Mouse (Mus musculus) limb, embryonic 14.5 days (tissue): ENCODE measurements at regions not wholly inside any gene's neighbourhood (a gene's known extent, or its start where the extent isn't known, plus 50 kb on each side); places are given as distances from the start of the nearest gene placed in this dataset.

Experiments used
- ATAC-seq: fragments of 200-750 bp; cut with Nextera tagmentation; 2 replicates; pipeline ENCODE4 v1.8.0; 2017; ENCODE audit warnings: low read depth, moderate number of reproducible peaks, moderate TSS enrichment; ENCODE audit not compliant: low FRiP score
- DNase-seq: peaks from one replicate; pipeline ENCODE4 v3.0.0-alpha.2; 2015; ENCODE audit warnings: low spot score
- H3K27ac ChIP-seq: fragments of 300-500 bp; sonication (generic); replicated peaks from 2 replicates; pipeline ENCODE4 v1.5.1; 2014; ENCODE audit warnings: low read depth, mild to moderate bottlenecking, low read length, moderate library complexity, mixed read lengths
- H3K27me3 ChIP-seq: fragments of 300-500 bp; sonication (generic); 2 replicates; pipeline ENCODE4 v1.6.1; 2014; ENCODE audit warnings: low read length, mixed read lengths; ENCODE audit not compliant: control insufficient read depth, insufficient read depth
- H3K36me3 ChIP-seq: fragments of 300-500 bp; sonication (generic); 2 replicates; pipeline ENCODE4 v1.6.1; 2014; ENCODE audit warnings: mild to moderate bottlenecking, low read length, moderate library complexity, mixed read lengths; ENCODE audit not compliant: control insufficient read depth, insufficient read depth
- H3K4me1 ChIP-seq: fragments of 300-500 bp; sonication (generic); 2 replicates; pipeline ENCODE4 v1.6.1; 2014; ENCODE audit warnings: antibody characterized with exemption, low read length, mixed read lengths; ENCODE audit not compliant: control insufficient read depth, insufficient read depth
- H3K4me2 ChIP-seq: fragments of 300-500 bp; sonication (generic); replicated peaks from 2 replicates; pipeline ENCODE4 v1.6.1; 2014; ENCODE audit warnings: low read depth, mild to moderate bottlenecking, low read length, moderate library complexity; ENCODE audit not compliant: severe bottlenecking
- H3K4me3 ChIP-seq: fragments of 300-500 bp; sonication (generic); replicated peaks from 2 replicates; pipeline ENCODE4 v1.5.1; 2014; ENCODE audit warnings: low read length
- H3K9ac ChIP-seq: fragments of 300-500 bp; sonication (generic); 2 replicates; pipeline ENCODE4 v1.6.1; 2014; ENCODE audit warnings: mild to moderate bottlenecking, low read depth, low read length, moderate library complexity; ENCODE audit not compliant: severe bottlenecking
- H3K9me3 ChIP-seq: fragments of 300-500 bp; sonication (generic); 2 replicates; pipeline ENCODE4 v1.6.1; 2016; ENCODE audit warnings: low read length; ENCODE audit not compliant: control insufficient read depth
- POLR2A ChIP-seq: fragments of 200-500 bp; IDR thresholded peaks from 2 replicates; pipeline ENCODE4 v1.8.0; 2012; ENCODE audit warnings: inconsistent platforms, mild to moderate bottlenecking, moderate library complexity, borderline replicate concordance; ENCODE audit not compliant: insufficient read depth, insufficient read length; ENCODE audit errors: extremely low read depth
- WGBS: fragments of 180-500 bp; shearing (Covaris S2); extraction: QIAGEN DNeasy Blood & Tissue Kit; methylation state at CpG from one replicate; pipeline ENCODE4 v1.1.7; 2014; 5-methylcytosine and 5-hydroxymethylcytosine counted together

DNA sequence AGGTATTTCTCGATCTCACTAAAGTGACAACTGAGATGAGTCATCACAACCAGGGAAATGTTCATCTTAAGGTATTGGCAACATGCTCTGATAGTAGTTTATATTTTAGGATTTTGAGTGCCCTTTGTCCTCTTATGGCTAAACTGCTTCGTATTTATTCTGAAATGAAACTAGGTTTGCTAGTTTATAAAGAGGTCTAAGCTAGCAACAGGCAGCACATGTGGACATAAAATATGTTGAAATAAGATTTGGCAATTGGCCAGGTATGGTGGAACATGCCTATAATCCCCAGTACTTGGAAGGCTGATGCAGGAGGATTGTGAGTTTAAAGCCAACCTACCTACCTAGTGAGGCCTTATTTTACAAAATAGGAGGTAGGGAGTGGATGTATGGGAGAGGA lies 263.8 kb upstream of the Id2 start:
- DNase-seq (no peak), ATAC-seq (no peak)
- Histone ChIP-seq H3K4me3 (no peak overlapping the region), H3K9me3 (no peaks in the 10 kb centered on the region), H3K9ac (no peak overlapping the region), H3K27me3 (no peaks in the 10 kb centered on the region), H3K36me3 (no peaks in the 10 kb centered on the region), H3K27ac (no peak overlapping the region), H3K4me2 (no peak overlapping the region), H3K4me1 (no peaks in the 10 kb centered on the region)
- WGBS: 97% methylated on average over 2 of the region's 2 CpGs
- no peak for TF ChIP-seq POLR2A

DNA sequence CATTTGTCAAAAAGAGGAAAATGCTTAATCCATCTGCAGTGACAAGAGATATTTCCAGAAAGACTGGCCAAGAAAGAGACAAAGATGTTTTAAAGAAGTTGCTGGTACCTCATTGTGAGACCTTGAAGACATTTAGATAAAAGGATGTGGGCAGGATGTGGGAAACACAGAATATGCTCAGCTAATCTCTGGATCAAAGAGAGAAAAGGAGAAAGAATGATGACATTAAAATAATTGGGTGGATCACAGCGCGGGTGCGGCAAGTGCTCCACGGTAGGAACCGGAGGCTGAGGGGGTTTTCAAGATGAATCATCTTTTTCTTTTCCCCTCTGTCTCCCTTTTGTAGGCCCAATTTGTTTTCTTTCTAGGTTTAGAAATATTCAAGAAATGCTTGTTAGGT lies 263.0 kb upstream of the Id2 start:
- no peaks in the 10 kb centered on the region for H3K4me1 ChIP-seq
- no peak overlapping the region for H3K4me2 ChIP-seq
- WGBS: 94% methylated on average over 5 of the region's 5 CpGs
- no peak overlapping the region for H3K9ac ChIP-seq
- no peak overlapping the region for H3K4me3 ChIP-seq
- no peaks in the 10 kb centered on the region for H3K9me3 ChIP-seq
- no peak for TF ChIP-seq POLR2A
- no peaks in the 10 kb centered on the region for H3K27me3 ChIP-seq
- no peak for DNase-seq
- H3K36me3 ChIP-seq: no peaks in the 10 kb centered on the region
- no peak for ATAC-seq
- no peak overlapping the region for H3K27ac ChIP-seq

- TF ChIP-seq POLR2A: no peak
- no peaks in the 10 kb centered on the region for H3K4me1 ChIP-seq
- no peak for DNase-seq
- H3K4me2 ChIP-seq: no peak overlapping the region
- ATAC-seq: no peak
- H3K9ac ChIP-seq: no peak overlapping the region
- H3K27ac ChIP-seq: no peak overlapping the region
- H3K27me3 ChIP-seq: no peaks in the 10 kb centered on the region
- H3K9me3 ChIP-seq: no peaks in the 10 kb centered on the region
- H3K4me3 ChIP-seq: no peak overlapping the region
- no peaks in the 10 kb centered on the region for H3K36me3 ChIP-seq
- 55% methylated on average over 8 of the region's 8 CpGs for WGBS
These were observed 262.0 kb upstream of the Id2 start for GRCm38 (mm10) chr12:25358846-25359525.

GRCm38 (mm10) chr12:25356774-25357173 lies 259.8 kb upstream of the Id2 start:
- Histone ChIP-seq H3K9me3 (no peaks in the 10 kb centered on the region), H3K9ac (no peak overlapping the region), H3K36me3 (no peaks in the 10 kb centered on the region), H3K4me3 (no peak overlapping the region), H3K27ac (no peak overlapping the region), H3K4me1 (no peaks in the 10 kb centered on the region), H3K27me3 (no peaks in the 10 kb centered on the region), H3K4me2 (no peak overlapping the region)
- TF ChIP-seq POLR2A: no peak
- no peak for DNase-seq
- 89% methylated on average over 2 of the region's 2 CpGs for WGBS
- ATAC-seq: no peak

DNA sequence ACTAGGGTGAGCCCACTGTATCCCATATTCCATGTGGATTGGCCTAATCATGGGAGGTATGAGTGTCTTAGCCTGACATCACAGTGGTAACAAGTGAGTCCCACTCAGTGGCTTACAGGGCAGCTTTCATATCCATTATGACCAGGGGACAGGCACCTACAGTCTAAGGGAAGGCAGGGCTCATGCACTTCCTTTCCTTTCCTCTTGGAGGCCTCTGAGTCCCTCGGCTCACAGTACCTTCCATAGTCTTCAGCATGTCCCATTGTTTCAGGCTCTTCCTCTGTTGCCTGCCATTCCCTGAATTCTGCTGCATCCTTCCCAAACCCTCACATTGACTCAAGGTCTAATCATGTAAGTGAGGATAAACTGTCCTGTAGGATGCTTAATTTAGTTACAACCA lies 258.3 kb upstream of the Id2 start:
- no peak for TF ChIP-seq POLR2A
- Histone ChIP-seq H3K4me3 (no peak overlapping the region), H3K4me1 (no peaks in the 10 kb centered on the region), H3K9ac (no peak overlapping the region), H3K27me3 (no peaks in the 10 kb centered on the region), H3K4me2 (no peak overlapping the region), H3K27ac (no peak overlapping the region), H3K9me3 (no peaks in the 10 kb centered on the region), H3K36me3 (no peaks in the 10 kb centered on the region)
- ATAC-seq (no peak), DNase-seq (no peak)
- 72% methylated on average over 1 of the region's 1 CpGs for WGBS
